Mouse (Mus musculus) limb, embryonic 13.5 days (tissue): ENCODE data around the gene Fam167b. TPM values are rescaled to one million over a fixed set of nuclear protein-coding genes. Genes with fewer than 3 reads are reported as not detected.
A peak's percentile ranks its signal among the peaks of the same experiment; 100 is the strongest.

ENCODE experiments used
- ATAC-seq: fragments of 200-750 bp; cut with Nextera tagmentation; 2 replicates; pipeline ENCODE4 v1.8.0; 2017; ENCODE audit warnings: low read depth, moderate number of reproducible peaks, moderate TSS enrichment; ENCODE audit not compliant: low FRiP score
- H3K27ac ChIP-seq: fragments of 300-500 bp; sonication (generic); 2 replicates; pipeline ENCODE4 v1.5.1; 2015; ENCODE audit warnings: inconsistent platforms, mild to moderate bottlenecking, moderate library complexity
- H3K27me3 ChIP-seq: fragments of 300-500 bp; sonication (generic); 2 replicates; pipeline ENCODE4 v1.6.1; 2015; ENCODE audit warnings: mild to moderate bottlenecking, inconsistent platforms
- H3K36me3 ChIP-seq: fragments of 300-500 bp; sonication (generic); 2 replicates; pipeline ENCODE4 v1.6.1; 2015; ENCODE audit warnings: inconsistent platforms, mild to moderate bottlenecking, moderate library complexity
- H3K4me1 ChIP-seq: fragments of 300-500 bp; sonication (generic); 2 replicates; pipeline ENCODE4 v1.6.1; 2015; ENCODE audit warnings: inconsistent platforms
- H3K4me2 ChIP-seq: fragments of 300-500 bp; sonication (generic); replicated peaks from 2 replicates; pipeline ENCODE4 v1.6.1; 2015; ENCODE audit warnings: inconsistent platforms, mild to moderate bottlenecking, moderate library complexity
- H3K4me3 ChIP-seq: fragments of 300-500 bp; sonication (generic); 2 replicates; pipeline ENCODE4 v1.5.1; 2015; ENCODE audit warnings: moderate library complexity, mild to moderate bottlenecking, inconsistent platforms
- H3K9ac ChIP-seq: fragments of 300-500 bp; sonication (generic); 2 replicates; pipeline ENCODE4 v1.6.1; 2015; ENCODE audit warnings: mild to moderate bottlenecking, inconsistent platforms
- H3K9me3 ChIP-seq: fragments of 300-500 bp; sonication (generic); 2 replicates; pipeline ENCODE4 v1.6.1; 2016; ENCODE audit warnings: inconsistent platforms
- WGBS: fragments of 180-500 bp; shearing (Covaris S2); methylation state at CpG from one replicate; pipeline ENCODE4 v1.1.7; 2015; 5-methylcytosine and 5-hydroxymethylcytosine counted together
- polyA plus RNA-seq: library from polyadenylated mRNA; unstranded; fragments of >200 nt; fragmentation: Nextera tagmentation; extraction: Ambion mirVana; gene quantifications from 2 replicates; pipeline ENCODE4 v1.2.1, GENCODE M21; 2015

Gene Fam167b
- polyA plus RNA-seq, 1 experiment from 2014 or later, result 5.1 TPM

GRCm38 (mm10) chr4:129588865-129589264, 10.5 kb upstream of the Fam167b start:
- Histone ChIP-seq H3K9ac (no peak overlapping the region), H3K9me3 (no peaks in the 10 kb centered on the region), H3K4me1 (peaks cover 12% of the 10 kb centered on the region), H3K27me3 (no peaks in the 10 kb centered on the region), H3K4me3 (no peak overlapping the region), H3K4me2 (no peak overlapping the region), H3K27ac (no peak overlapping the region), H3K36me3 (peaks cover 40% of the 10 kb centered on the region)
- WGBS, result 79% methylated on average over 4 of the region's 4 CpGs
- ATAC-seq, result no peak

GRCm38 (mm10) chr4:129586943-129587342, 8.6 kb upstream of the Fam167b start:
- 49% methylated on average over 1 of the region's 1 CpGs for WGBS
- no peak overlapping the region for H3K4me2 ChIP-seq
- ATAC-seq, result no peak

GRCm38 (mm10) chr4:129585773-129586172, 7.4 kb upstream of the Fam167b start:
- Histone ChIP-seq H3K36me3 (peaks cover 10% of the 10 kb centered on the region), H3K9ac (no peak overlapping the region), H3K4me2 (peak overlapping the region; percentile 71), H3K4me1 (peaks cover 12% of the 10 kb centered on the region), H3K27ac (no peak overlapping the region), H3K9me3 (no peaks in the 10 kb centered on the region), H3K4me3 (peak overlapping the region; percentile 53; the same call in 1 of the 2 replicates), H3K27me3 (no peaks in the 10 kb centered on the region)
- WGBS, result 73% methylated on average over 9 of the region's 9 CpGs
- ATAC-seq, result no peak

More at GRCm38 (mm10) chr4:129586943-129587342, 8.6 kb upstream of the Fam167b start:
- H3K27me3 ChIP-seq, result no peaks in the 10 kb centered on the region
- H3K36me3 ChIP-seq, result peaks cover 22% of the 10 kb centered on the region
- no peak overlapping the region for H3K27ac ChIP-seq
- no peaks in the 10 kb centered on the region for H3K9me3 ChIP-seq
- no peak overlapping the region for H3K4me3 ChIP-seq
- H3K4me1 ChIP-seq, result peaks cover 12% of the 10 kb centered on the region
- no peak overlapping the region for H3K9ac ChIP-seq

GRCm38 (mm10) chr4:129584884-129585608, 6.7 kb upstream of the Fam167b start:
- no peaks in the 10 kb centered on the region for H3K9me3 ChIP-seq
- 0 out of 2 replicates have a peak overlapping the region, but pooled peaks have one; percentile 33 for H3K27ac ChIP-seq
- peaks cover 3% of the 10 kb centered on the region; the same call in 1 of the 2 replicates for H3K36me3 ChIP-seq
- no peaks in the 10 kb centered on the region for H3K27me3 ChIP-seq
- H3K4me2 ChIP-seq, result peak overlapping the region; percentile 71
- peak overlapping the region; percentile 53 for H3K4me3 ChIP-seq
- peak; percentile 57 for ATAC-seq
- 1% methylated on average over 36 of the region's 36 CpGs for WGBS
- H3K4me1 ChIP-seq, result peaks cover 12% of the 10 kb centered on the region
- H3K9ac ChIP-seq, result peak overlapping the region; percentile 67

GRCm38 (mm10) chr4:129584370-129584769, 6.0 kb upstream of the Fam167b start:
- H3K4me2 ChIP-seq, result peak overlapping the region; percentile 71
- ATAC-seq, result no peak

GRCm38 (mm10) chr4:129582251-129582650, 3.9 kb upstream of the Fam167b start:
- 91% methylated on average over 1 of the region's 1 CpGs for WGBS
- H3K4me1 ChIP-seq, result peaks cover 12% of the 10 kb centered on the region
- H3K27me3 ChIP-seq, result no peaks in the 10 kb centered on the region
- no peaks in the 10 kb centered on the region for H3K9me3 ChIP-seq
- H3K9ac ChIP-seq, result no peak overlapping the region
- no peak overlapping the region for H3K4me2 ChIP-seq
- ATAC-seq, result no peak
- no peaks in the 10 kb centered on the region for H3K36me3 ChIP-seq
- no peak overlapping the region for H3K27ac ChIP-seq
- no peak overlapping the region for H3K4me3 ChIP-seq

More at GRCm38 (mm10) chr4:129584370-129584769, 6.0 kb upstream of the Fam167b start:
- H3K4me3 ChIP-seq, result peak overlapping the region; percentile 53
- H3K4me1 ChIP-seq, result peaks cover 12% of the 10 kb centered on the region
- no peaks in the 10 kb centered on the region for H3K9me3 ChIP-seq
- 75% methylated on average over 1 of the region's 1 CpGs for WGBS
- no peak overlapping the region for H3K27ac ChIP-seq
- H3K36me3 ChIP-seq, result no peaks in the 10 kb centered on the region
- peak overlapping the region; percentile 67; the same call in 1 of the 2 replicates for H3K9ac ChIP-seq
- H3K27me3 ChIP-seq, result no peaks in the 10 kb centered on the region

GRCm38 (mm10) chr4:129580347-129580746, 2.0 kb upstream of the Fam167b start:
- no peak for ATAC-seq
- Histone ChIP-seq H3K4me1 (peaks cover 12% of the 10 kb centered on the region), H3K4me3 (no peak overlapping the region), H3K27me3 (no peaks in the 10 kb centered on the region), H3K27ac (no peak overlapping the region), H3K9ac (no peak overlapping the region), H3K36me3 (no peaks in the 10 kb centered on the region), H3K4me2 (no peak overlapping the region), H3K9me3 (no peaks in the 10 kb centered on the region)
- 56% methylated on average over 7 of the region's 7 CpGs for whole genome bisulfite sequencing

- Histone ChIP-seq H3K4me2 (no peak overlapping the region), H3K4me3 (no peak overlapping the region), H3K27ac (no peak overlapping the region), H3K27me3 (no peaks in the 10 kb centered on the region), H3K4me1 (peaks cover 8% of the 10 kb centered on the region), H3K9me3 (no peaks in the 10 kb centered on the region), H3K9ac (no peak overlapping the region), H3K36me3 (no peaks in the 10 kb centered on the region)
- WGBS, result 82% methylated on average over 7 of the region's 7 CpGs
- ATAC-seq, result no peak
These were observed 661 bp downstream of the Fam167b start for GRCm38 (mm10) chr4:129577688-129578087.

GRCm38 (mm10) chr4:129576863-129577491, 1.4 kb downstream of the Fam167b start:
- whole genome bisulfite sequencing, result 35% methylated on average over 21 of the region's 21 CpGs
- H3K9ac ChIP-seq, result no peak overlapping the region; the same call in 1 of the 2 replicates

GRCm38 (mm10) chr4:129575171-129575844, 3.0 kb downstream of the Fam167b start:
- no peaks in the 10 kb centered on the region for H3K36me3 ChIP-seq
- WGBS, result 24% methylated on average over 7 of the region's 8 CpGs
- no peak overlapping the region for H3K4me3 ChIP-seq
- peak overlapping the region; percentile 69; the same call in 1 of the 2 replicates for H3K27ac ChIP-seq
- peaks cover 8% of the 10 kb centered on the region for H3K4me1 ChIP-seq
- H3K9me3 ChIP-seq, result no peaks in the 10 kb centered on the region
- H3K9ac ChIP-seq, result no peak overlapping the region
- peak; percentile 66; the same call in 1 of the 2 replicates for ATAC-seq
- no peaks in the 10 kb centered on the region for H3K27me3 ChIP-seq
- H3K4me2 ChIP-seq, result peak overlapping the region; percentile 36

More at GRCm38 (mm10) chr4:129576863-129577491, 1.4 kb downstream of the Fam167b start:
- Histone ChIP-seq H3K27me3 (no peaks in the 10 kb centered on the region), H3K4me1 (peaks cover 8% of the 10 kb centered on the region), H3K36me3 (no peaks in the 10 kb centered on the region), H3K4me3 (no peak overlapping the region), H3K9me3 (no peaks in the 10 kb centered on the region), H3K27ac (no peak overlapping the region), H3K4me2 (peak overlapping the region; percentile 19; the same call in 1 of the 2 replicates)
- no peak for ATAC-seq

- 86% methylated on average over 8 of the region's 8 CpGs for WGBS
- Histone ChIP-seq H3K9me3 (no peaks in the 10 kb centered on the region), H3K27ac (no peak within 1 kb of the TSS), H3K27me3 (no peaks in the 10 kb centered on the region), H3K9ac (no peak within 1 kb of the TSS), H3K4me1 (peaks cover 8% of the 10 kb centered on the region), H3K4me3 (no peak within 1 kb of the TSS), H3K36me3 (no peaks in the 10 kb centered on the region), H3K4me2 (no peak within 1 kb of the TSS)
- no peak for ATAC-seq
These were observed 4.9 kb downstream of the Fam167b start, which contains the start of gene Lck for GRCm38 (mm10) chr4:129573430-129573829. TSS of gene Lck (minus strand) at chr4:129573641.

- Histone ChIP-seq H3K9me3 (no peaks in the 10 kb centered on the region), H3K27me3 (no peaks in the 10 kb centered on the region), H3K36me3 (no peaks in the 10 kb centered on the region), H3K4me1 (peaks cover 8% of the 10 kb centered on the region), H3K4me2 (no peak overlapping the region), H3K4me3 (no peak overlapping the region), H3K9ac (no peak overlapping the region), H3K27ac (no peak overlapping the region)
- ATAC-seq, result no peak
- WGBS, result 94% methylated on average over 4 of the region's 4 CpGs
These were observed 5.3 kb downstream of the Fam167b start for GRCm38 (mm10) chr4:129573093-129573370.
